Mouse (Mus musculus) erythroblast, embryonic 14.5 days (primary cell): ENCODE results near the gene Cpm. TPM values are rescaled to one million over a fixed set of nuclear protein-coding genes. Genes with fewer than 3 reads are reported as not detected.

Experiments
- H3K27me3 ChIP-seq: 2 replicates; pipeline ENCODE4 v1.6.1; 2012; ENCODE audit warnings: inconsistent platforms; ENCODE audit not compliant: control insufficient read depth
- H3K36me3 ChIP-seq: 2 replicates; pipeline ENCODE4 v1.6.1; 2012; ENCODE audit warnings: mild to moderate bottlenecking, inconsistent platforms; ENCODE audit not compliant: control insufficient read depth
- H3K4me1 ChIP-seq: 2 replicates; pipeline ENCODE4 v1.6.1; 2012; ENCODE audit warnings: inconsistent platforms; ENCODE audit not compliant: control insufficient read depth
- H3K4me3 ChIP-seq: replicated peaks from 2 replicates; pipeline ENCODE3; 2012; ENCODE audit warnings: moderate library complexity, mild to moderate bottlenecking, inconsistent platforms
- H3K9me3 ChIP-seq: 2 replicates; pipeline ENCODE4 v1.6.1; 2012; ENCODE audit warnings: low read length, inconsistent platforms, mixed read lengths; ENCODE audit not compliant: control insufficient read depth
- GATA1 ChIP-seq: IDR thresholded peaks from 2 replicates; pipeline ENCODE4 v1.6.1; 2012; ENCODE audit warnings: low read length, inconsistent platforms, mixed read lengths
- TAL1 ChIP-seq: IDR thresholded peaks from 3 replicates; pipeline ENCODE4 v1.6.1; 2012; ENCODE audit warnings: low read length, inconsistent platforms, mixed read lengths
- polyA plus RNA-seq: library from polyadenylated mRNA; stranded (reverse); fragments of >175 nt; gene quantifications from 2 replicates; pipeline ENCODE4 v1.2.3, GENCODE M21; 2012

Gene Cpm
- polyA plus RNA-seq, 1 experiment = not detected

- peaks cover 3% of the 10 kb centered on the region; the same call in 1 of the 2 replicates for H3K4me1 ChIP-seq
Measured at GRCm38 (mm10) chr10:117643302-117643701, 14.0 kb downstream of the Cpm start.

GRCm38 (mm10) chr10:117643711-117644428, 14.6 kb downstream of the Cpm start:
- Histone ChIP-seq H3K4me1 (peaks cover 3% of the 10 kb centered on the region; the same call in 1 of the 2 replicates), H3K4me3 (no peak overlapping the region), H3K36me3 (no peaks in the 10 kb centered on the region), H3K27me3 (no peaks in the 10 kb centered on the region), H3K9me3 (no peaks in the 10 kb centered on the region)
- no peak for TF ChIP-seq GATA1
- no peak for TF ChIP-seq TAL1

More at GRCm38 (mm10) chr10:117643302-117643701, 14.0 kb downstream of the Cpm start:
- TF ChIP-seq GATA1 (no peak), TAL1 (no peak)
- Histone ChIP-seq H3K9me3 (no peaks in the 10 kb centered on the region), H3K36me3 (no peaks in the 10 kb centered on the region), H3K27me3 (no peaks in the 10 kb centered on the region), H3K4me3 (no peak overlapping the region)

GRCm38 (mm10) chr10:117644429-117644748, 15.1 kb downstream of the Cpm start:
- H3K4me3 ChIP-seq = no peak overlapping the region
- no peaks in the 10 kb centered on the region for H3K27me3 ChIP-seq
- H3K9me3 ChIP-seq = no peaks in the 10 kb centered on the region
- TF ChIP-seq GATA1 (no peak), TAL1 (no peak)
- H3K36me3 ChIP-seq = no peaks in the 10 kb centered on the region
- H3K4me1 ChIP-seq = peaks cover 3% of the 10 kb centered on the region; the same call in 1 of the 2 replicates

GRCm38 (mm10) chr10:117644828-117645227, 15.5 kb downstream of the Cpm start:
- Histone ChIP-seq H3K36me3 (no peaks in the 10 kb centered on the region), H3K27me3 (no peaks in the 10 kb centered on the region), H3K4me1 (peaks cover 3% of the 10 kb centered on the region; the same call in 1 of the 2 replicates), H3K9me3 (no peaks in the 10 kb centered on the region), H3K4me3 (no peak overlapping the region)
- TF ChIP-seq TAL1 (no peak), GATA1 (no peak)

GRCm38 (mm10) chr10:117645487-117645964, 16.2 kb downstream of the Cpm start:
- no peak for TF ChIP-seq GATA1
- no peak overlapping the region for H3K4me3 ChIP-seq
- no peaks in the 10 kb centered on the region for H3K36me3 ChIP-seq
- no peaks in the 10 kb centered on the region for H3K27me3 ChIP-seq
- H3K9me3 ChIP-seq = no peaks in the 10 kb centered on the region
- H3K4me1 ChIP-seq = no peaks in the 10 kb centered on the region

GRCm38 (mm10) chr10:117646482-117647157, 17.3 kb downstream of the Cpm start:
- no peak overlapping the region for H3K4me3 ChIP-seq
- no peaks in the 10 kb centered on the region for H3K9me3 ChIP-seq
- no peaks in the 10 kb centered on the region for H3K4me1 ChIP-seq
- H3K27me3 ChIP-seq = no peaks in the 10 kb centered on the region
- TF ChIP-seq TAL1 (no peak), GATA1 (no peak)
- no peaks in the 10 kb centered on the region for H3K36me3 ChIP-seq

- no peak for TF ChIP-seq TAL1
- TF ChIP-seq GATA1 = no peak
- no peaks in the 10 kb centered on the region for H3K9me3 ChIP-seq
- H3K4me3 ChIP-seq = no peak overlapping the region
- no peaks in the 10 kb centered on the region for H3K27me3 ChIP-seq
- H3K4me1 ChIP-seq = no peaks in the 10 kb centered on the region
- no peaks in the 10 kb centered on the region for H3K36me3 ChIP-seq
Measured at GRCm38 (mm10) chr10:117647158-117647505, 17.8 kb downstream of the Cpm start.

- H3K9me3 ChIP-seq = no peaks in the 10 kb centered on the region
- no peak for TF ChIP-seq TAL1
- no peak for TF ChIP-seq GATA1
- H3K4me3 ChIP-seq = no peak overlapping the region
- H3K27me3 ChIP-seq = no peaks in the 10 kb centered on the region
- no peaks in the 10 kb centered on the region for H3K4me1 ChIP-seq
- no peaks in the 10 kb centered on the region for H3K36me3 ChIP-seq
Measured at GRCm38 (mm10) chr10:117647964-117648472, 18.7 kb downstream of the Cpm start.

GRCm38 (mm10) chr10:117648643-117649042, 19.3 kb downstream of the Cpm start:
- H3K9me3 ChIP-seq = no peaks in the 10 kb centered on the region
- no peak overlapping the region for H3K4me3 ChIP-seq
- no peaks in the 10 kb centered on the region for H3K27me3 ChIP-seq
- TF ChIP-seq GATA1 = no peak
- no peak for TF ChIP-seq TAL1
- H3K4me1 ChIP-seq = no peaks in the 10 kb centered on the region
- no peaks in the 10 kb centered on the region for H3K36me3 ChIP-seq
